Mouse (Mus musculus) urinary bladder, postnatal 36 days (tissue): ENCODE measurements around the gene Espn.

Experiments used
- DNase-seq, 2 experiments: peaks; one replicate each; pipeline ENCODE4 v3.0.0; 2022; ENCODE audit warnings: low spot score in 2 of 2, mixed read lengths in 1 of 2

Gene Espn

GRCm38 (mm10) chr4:152126026-152126920, 25.9 kb downstream of the Espn start:
- no peak for DNase-seq

GRCm38 (mm10) chr4:152125161-152126025, 26.8 kb downstream of the Espn start:
- peak in 1 of 2 experiments; percentile 60 for DNase-seq

GRCm38 (mm10) chr4:152124361-152124961, 27.7 kb downstream of the Espn start:
- DNase-seq, result no peak

GRCm38 (mm10) chr4:152121183-152121505, 31.0 kb downstream of the Espn start:
- no peak for DNase-seq

- no peak for DNase-seq
These were observed 31.6 kb downstream of the Espn start for GRCm38 (mm10) chr4:152120311-152121182.

GRCm38 (mm10) chr4:152119396-152120292, 32.5 kb downstream of the Espn start:
- no peak for DNase-seq

- DNase-seq, result no peak
These were observed 34.6 kb downstream of the Espn start for GRCm38 (mm10) chr4:152117538-152117937.

GRCm38 (mm10) chr4:152115921-152116612, 36.1 kb downstream of the Espn start, which contains the start of gene Tnfrsf25:
Gene Tnfrsf25 (plus strand): TSS chr4:152115934.
- no peak for DNase-seq

GRCm38 (mm10) chr4:152114080-152114479, 38.1 kb downstream of the Espn start:
- no peak for DNase-seq

- DNase-seq, result no peak
These were observed 39.8 kb downstream of the Espn start for GRCm38 (mm10) chr4:152112329-152112728.

- DNase-seq, result no peak
These were observed 41.5 kb downstream of the Espn start for GRCm38 (mm10) chr4:152110689-152111088.

- no peak for DNase-seq
These were observed 42.7 kb downstream of the Espn start for GRCm38 (mm10) chr4:152109509-152109908.

- DNase-seq, result no peak
These were observed 43.5 kb downstream of the Espn start for GRCm38 (mm10) chr4:152108673-152109072.

GRCm38 (mm10) chr4:152107971-152108509, 44.1 kb downstream of the Espn start:
- peak; percentile 71 to 82 for DNase-seq

GRCm38 (mm10) chr4:152107493-152107892, 44.7 kb downstream of the Espn start:
- DNase-seq, result peak; percentile 70 to 80

GRCm38 (mm10) chr4:152106746-152107145, 45.4 kb downstream of the Espn start:
- no peak for DNase-seq

- peak; percentile 66 to 69 for DNase-seq
These were observed 49.1 kb downstream of the Espn start for GRCm38 (mm10) chr4:152103025-152103424.

- no peak for DNase-seq
These were observed 50.2 kb downstream of the Espn start for GRCm38 (mm10) chr4:152101921-152102320.

GRCm38 (mm10) chr4:152101081-152101653, 51.0 kb downstream of the Espn start:
- no peak for DNase-seq
